Mouse (Mus musculus): ENCODE data around the gene Tmem208.
A peak's percentile ranks its signal among the peaks of the same experiment; 100 is the strongest.

The Tmem208 gene

DNA sequence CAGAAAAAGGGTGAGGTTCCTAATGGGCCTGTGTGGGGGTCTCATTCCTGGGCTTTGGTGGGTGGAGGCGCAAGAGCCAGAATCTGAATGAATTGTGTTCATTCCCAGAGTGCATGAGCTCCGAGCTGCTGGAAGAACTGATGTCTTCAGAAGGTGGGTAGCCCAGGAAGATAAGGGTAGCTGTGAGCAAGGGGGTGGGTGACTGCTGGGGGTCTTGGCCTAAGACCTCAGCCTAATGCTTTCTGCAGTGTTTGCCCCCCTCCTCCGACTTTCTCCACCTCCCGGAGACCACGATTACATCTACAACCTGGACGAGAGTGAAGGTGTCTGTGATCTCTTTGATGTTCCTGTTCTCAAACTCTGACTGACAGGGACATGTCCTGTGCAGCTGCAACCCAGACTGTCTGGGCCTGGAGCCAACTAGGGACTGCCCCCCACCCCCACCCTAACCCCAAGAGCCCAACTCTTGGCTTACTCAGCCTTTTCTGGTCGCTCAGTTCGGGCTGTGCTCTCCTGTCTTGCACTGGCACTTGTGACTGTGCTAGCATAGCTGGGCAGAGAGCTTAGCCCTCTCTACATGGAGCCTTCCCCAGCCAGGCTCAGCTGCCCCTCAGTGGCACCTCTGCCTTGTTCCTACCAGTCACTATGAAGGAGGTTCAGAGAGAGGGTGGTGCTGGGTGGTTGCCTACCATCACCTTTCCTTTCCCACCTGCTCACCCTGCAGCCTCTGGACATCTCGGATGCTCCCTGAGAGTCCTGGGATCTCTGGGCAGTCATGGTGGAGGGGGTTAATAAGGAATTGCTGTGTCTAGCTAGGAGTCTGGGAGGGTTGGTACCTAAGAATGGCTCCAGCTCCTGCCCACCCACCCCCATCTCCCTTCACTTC, 21.6 kb upstream of the Tmem208 start:
- H3K36me3 ChIP-seq (ENCODE audit: insufficient read depth, low read length) = peaks cover 89% of the 10 kb centered on the region
- H3K27me3 ChIP-seq (ENCODE audit: insufficient read depth, low read length) = no peaks in the 10 kb centered on the region
- peak overlapping the region; percentile 71; the same call in 1 of the 2 replicates for H3K4me3 ChIP-seq (replicated peaks; ENCODE audit: low read length)
- no peak for TF ChIP-seq CTCF (conservative IDR thresholded peaks at IDR 0.05; ENCODE audit: low read length)
- no peak for TF ChIP-seq NANOG (IDR thresholded peaks at IDR 0.05; ENCODE audit: borderline replicate concordance, low read length)
- TF ChIP-seq POU5F1 (IDR thresholded peaks at IDR 0.05; ENCODE audit: borderline replicate concordance, low read length) = no peak
- no peaks in the 10 kb centered on the region for H3K9me3 ChIP-seq (ENCODE audit: low read length)
- peaks cover 76% of the 10 kb centered on the region for H3K4me1 ChIP-seq (replicated peaks; ENCODE audit: low read depth, low read length)

DNA sequence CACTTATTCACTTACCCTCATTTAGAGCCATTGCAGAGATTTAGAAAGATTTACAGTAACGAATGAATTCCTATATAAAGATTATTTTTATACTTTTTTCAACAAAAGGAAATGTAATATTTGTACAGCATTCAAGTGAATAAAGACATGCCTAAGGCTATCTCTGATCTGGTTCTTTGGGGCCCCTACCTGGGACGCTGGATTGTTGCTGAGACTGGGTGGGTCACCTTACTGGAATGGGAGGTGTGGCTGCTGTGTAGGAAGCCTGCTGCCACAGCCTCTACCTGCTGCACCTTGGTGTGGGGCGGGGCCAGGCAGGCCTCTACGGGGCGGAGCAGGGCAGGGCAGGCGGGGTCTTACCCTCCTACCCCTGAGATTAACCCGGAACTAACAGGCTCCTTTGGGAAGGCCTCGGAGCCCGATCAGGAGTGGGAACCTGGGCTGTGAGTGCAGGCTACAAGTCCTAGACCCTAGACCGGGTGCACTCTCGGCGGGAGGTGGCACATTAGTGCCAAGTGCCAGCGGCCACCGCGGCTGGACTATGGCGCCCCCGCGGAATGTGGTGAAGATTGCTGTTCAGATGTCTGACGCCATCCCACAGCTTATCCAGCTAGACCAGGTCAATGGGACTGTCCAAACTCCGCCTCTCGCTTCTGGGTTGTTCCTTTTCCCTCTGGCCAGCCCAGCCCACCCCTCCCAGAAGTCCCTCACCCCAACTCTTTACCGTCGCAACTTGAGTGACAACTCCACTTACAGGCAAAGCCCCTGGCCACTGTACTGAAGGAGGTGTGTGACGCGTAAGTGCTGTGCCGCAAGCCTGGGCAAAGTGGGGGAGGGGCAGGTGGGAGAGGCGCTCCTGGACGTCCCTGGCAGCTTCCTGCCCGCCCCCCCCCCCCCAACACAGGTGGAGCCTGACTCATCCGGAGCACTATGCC, 20.7 kb upstream of the Tmem208 start, which contains the start of gene Elmo3:
Elmo3 (plus strand) TSS at position 391 of the 935 bp plus-strand sequence.
- Histone ChIP-seq H3K27me3 (ENCODE audit: insufficient read depth, low read length) (no peaks in the 10 kb centered on the region), H3K36me3 (ENCODE audit: insufficient read depth, low read length) (peaks cover 89% of the 10 kb centered on the region)

DNA sequence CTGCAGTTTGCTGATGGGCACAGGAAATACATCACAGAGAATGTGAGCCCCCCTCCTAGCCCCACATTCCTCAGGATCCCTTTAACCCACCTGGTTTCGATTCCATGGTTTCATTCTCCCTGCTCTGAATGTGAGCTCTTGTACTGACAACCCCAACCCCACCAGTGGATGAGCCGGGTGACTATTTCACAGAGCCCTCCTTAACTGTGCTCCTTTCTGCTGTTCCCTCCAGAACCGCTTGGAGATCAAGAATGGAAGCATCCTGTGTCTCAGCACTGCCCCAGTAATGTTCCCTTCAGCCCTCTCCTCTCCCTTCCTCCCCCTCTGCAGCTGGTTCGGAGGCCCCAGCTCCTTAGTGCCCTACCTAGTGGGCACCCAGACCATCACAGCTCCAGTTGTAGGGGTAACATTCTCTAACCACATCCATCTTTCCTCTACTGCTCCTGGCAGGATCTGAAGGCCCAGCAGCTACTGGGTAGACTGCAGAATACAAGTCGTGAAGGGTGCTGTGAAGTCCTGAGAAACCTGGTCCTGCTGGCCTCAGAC, 19.9 kb upstream of the Tmem208 start:
- TF ChIP-seq POU5F1 (IDR thresholded peaks at IDR 0.05; ENCODE audit: borderline replicate concordance, low read length) (no peak), CTCF (conservative IDR thresholded peaks at IDR 0.05; ENCODE audit: low read length) (no peak), NANOG (IDR thresholded peaks at IDR 0.05; ENCODE audit: borderline replicate concordance, low read length) (no peak)
- Histone ChIP-seq H3K27me3 (ENCODE audit: insufficient read depth, low read length) (no peaks in the 10 kb centered on the region), H3K4me1 (replicated peaks; ENCODE audit: low read depth, low read length) (peaks cover 59% of the 10 kb centered on the region), H3K4me3 (replicated peaks; ENCODE audit: low read length) (peak overlapping the region; percentile 71; the same call in 1 of the 2 replicates), H3K9me3 (ENCODE audit: low read length) (no peaks in the 10 kb centered on the region), H3K36me3 (ENCODE audit: insufficient read depth, low read length) (peaks cover 86% of the 10 kb centered on the region)

More for the DNA sequence above, 20.7 kb upstream of the Tmem208 start, which contains the start of gene Elmo3:
- H3K9me3 ChIP-seq (ENCODE audit: low read length) = no peaks in the 10 kb centered on the region
- TF ChIP-seq CTCF (conservative IDR thresholded peaks at IDR 0.05; ENCODE audit: low read length) (no peak), POU5F1 (IDR thresholded peaks at IDR 0.05; ENCODE audit: borderline replicate concordance, low read length) (no peak), NANOG (IDR thresholded peaks at IDR 0.05; ENCODE audit: borderline replicate concordance, low read length) (no peak)
- H3K4me1 ChIP-seq (replicated peaks; ENCODE audit: low read depth, low read length) = peaks cover 67% of the 10 kb centered on the region
- H3K4me3 ChIP-seq (replicated peaks; ENCODE audit: low read length) = peak within 1 kb of the TSS; percentile 71

DNA sequence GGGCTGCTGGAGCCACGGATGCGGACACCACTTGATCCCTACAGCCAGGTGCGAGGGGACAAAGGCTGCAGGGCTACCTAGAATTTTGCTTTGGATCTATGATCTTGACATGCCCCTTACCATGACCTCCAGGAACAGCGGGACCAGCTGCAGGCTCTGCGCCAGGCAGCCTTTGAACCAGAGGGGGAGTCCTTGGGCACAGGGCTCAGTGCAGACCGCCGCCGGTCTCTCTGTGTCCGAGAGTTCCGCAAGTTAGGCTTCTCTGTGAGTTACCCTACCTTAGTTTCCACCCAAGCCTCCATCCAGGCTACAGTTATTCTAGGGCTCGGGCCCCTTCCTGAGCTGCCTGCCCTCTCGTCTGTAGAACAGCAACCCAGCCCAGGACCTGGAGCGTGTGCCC, 18.5 kb upstream of the Tmem208 start:
- H3K4me1 ChIP-seq (replicated peaks; ENCODE audit: low read depth, low read length) = peaks cover 48% of the 10 kb centered on the region
- H3K4me3 ChIP-seq (replicated peaks; ENCODE audit: low read length) = no peak overlapping the region
- TF ChIP-seq NANOG (IDR thresholded peaks at IDR 0.05; ENCODE audit: borderline replicate concordance, low read length) = no peak
- TF ChIP-seq CTCF (conservative IDR thresholded peaks at IDR 0.05; ENCODE audit: low read length) = no peak
- TF ChIP-seq POU5F1 (IDR thresholded peaks at IDR 0.05; ENCODE audit: borderline replicate concordance, low read length) = no peak
- no peaks in the 10 kb centered on the region for H3K27me3 ChIP-seq (ENCODE audit: insufficient read depth, low read length)
- no peaks in the 10 kb centered on the region for H3K9me3 ChIP-seq (ENCODE audit: low read length)
- H3K36me3 ChIP-seq (ENCODE audit: insufficient read depth, low read length) = peaks cover 86% of the 10 kb centered on the region

GRCm38 (mm10) chr8:105308428-105308827, 17.7 kb upstream of the Tmem208 start:
- H3K36me3 ChIP-seq (ENCODE audit: insufficient read depth, low read length) = peaks cover 86% of the 10 kb centered on the region
- TF ChIP-seq CTCF (conservative IDR thresholded peaks at IDR 0.05; ENCODE audit: low read length) (no peak), POU5F1 (IDR thresholded peaks at IDR 0.05; ENCODE audit: borderline replicate concordance, low read length) (no peak), NANOG (IDR thresholded peaks at IDR 0.05; ENCODE audit: borderline replicate concordance, low read length) (no peak)
- H3K4me3 ChIP-seq (replicated peaks; ENCODE audit: low read length) = no peak overlapping the region
- H3K4me1 ChIP-seq (replicated peaks; ENCODE audit: low read depth, low read length) = peaks cover 40% of the 10 kb centered on the region
- H3K27me3 ChIP-seq (ENCODE audit: insufficient read depth, low read length) = no peaks in the 10 kb centered on the region
- no peaks in the 10 kb centered on the region for H3K9me3 ChIP-seq (ENCODE audit: low read length)

GRCm38 (mm10) chr8:105309142-105309847, 16.9 kb upstream of the Tmem208 start:
- no peaks in the 10 kb centered on the region for H3K27me3 ChIP-seq (ENCODE audit: insufficient read depth, low read length)
- H3K4me3 ChIP-seq (replicated peaks; ENCODE audit: low read length) = no peak overlapping the region
- no peaks in the 10 kb centered on the region for H3K9me3 ChIP-seq (ENCODE audit: low read length)
- peaks cover 86% of the 10 kb centered on the region for H3K36me3 ChIP-seq (ENCODE audit: insufficient read depth, low read length)
- TF ChIP-seq NANOG (IDR thresholded peaks at IDR 0.05; ENCODE audit: borderline replicate concordance, low read length) = no peak
- no peak for TF ChIP-seq CTCF (conservative IDR thresholded peaks at IDR 0.05; ENCODE audit: low read length)
- TF ChIP-seq POU5F1 (IDR thresholded peaks at IDR 0.05; ENCODE audit: borderline replicate concordance, low read length) = no peak
- peaks cover 32% of the 10 kb centered on the region for H3K4me1 ChIP-seq (replicated peaks; ENCODE audit: low read depth, low read length)

DNA sequence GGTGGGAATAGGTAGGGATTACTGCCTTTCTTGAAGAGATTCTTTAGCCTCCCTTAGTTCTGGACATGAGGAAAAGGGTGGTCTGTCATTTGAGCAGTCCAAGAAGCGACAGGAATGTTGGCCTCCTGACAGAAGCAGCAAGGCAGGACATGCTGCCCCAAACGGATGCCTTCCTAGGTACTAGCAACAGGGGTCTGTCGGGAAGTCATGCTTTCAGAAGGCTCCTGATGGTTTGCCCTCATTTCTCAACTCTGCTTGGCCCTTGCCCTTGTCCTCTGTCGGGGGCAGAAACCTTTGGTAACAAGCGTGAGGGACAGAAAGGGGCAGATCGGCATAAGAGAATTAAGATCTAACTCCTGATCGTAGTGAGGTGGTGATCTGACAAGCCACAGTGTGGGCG, 16.0 kb upstream of the Tmem208 start:
- no peaks in the 10 kb centered on the region for H3K27me3 ChIP-seq (ENCODE audit: insufficient read depth, low read length)
- H3K4me1 ChIP-seq (replicated peaks; ENCODE audit: low read depth, low read length) = peaks cover 23% of the 10 kb centered on the region
- no peak overlapping the region for H3K4me3 ChIP-seq (replicated peaks; ENCODE audit: low read length)
- TF ChIP-seq CTCF (conservative IDR thresholded peaks at IDR 0.05; ENCODE audit: low read length) (no peak), NANOG (IDR thresholded peaks at IDR 0.05; ENCODE audit: borderline replicate concordance, low read length) (no peak), POU5F1 (IDR thresholded peaks at IDR 0.05; ENCODE audit: borderline replicate concordance, low read length) (no peak)
- H3K36me3 ChIP-seq (ENCODE audit: insufficient read depth, low read length) = peaks cover 87% of the 10 kb centered on the region
- H3K9me3 ChIP-seq (ENCODE audit: low read length) = no peaks in the 10 kb centered on the region
